Comparison of ENCODE assay signal across 21 mouse cellular contexts in genomic region chr2:45369432-45369831, GRCm38 (mm10).
A peak's percentile ranks its signal among the peaks of the same experiment; 100 is the strongest.
DNase-seq lines count a peak whose midpoint lies in the region; ATAC-seq lines count a peak whose summit lies in the region.
"Had no signal": no experiment of that assay in that cellular context is flagged by ENCODE, and none has a peak within 500 bp of the region (broad histone marks: within the 10 kb centered on the region; RNA-seq: fewer than 3 reads in every experiment).

No protein-coding gene starts in this region.

- DNase-seq in forebrain, embryonic 11.5 days (ENCODE audit: low spot score) = no peak
- no peak for DNase-seq in kidney, postnatal 4 days
- DNase-seq: adrenal gland, adult 8-10 months; adrenal gland, postnatal 25 days; cerebellum, adult 11 months; cerebellum, adult 2 months; cerebellum, adult 9-11 months; cerebellum, postnatal 25 days; gastrocnemius, postnatal 10 days; gastrocnemius, postnatal 36 days had no signal

- no peak overlapping the region for H3K4me2 ChIP-seq in forebrain, embryonic 13.5 days
- no peak overlapping the region for H3K4me2 ChIP-seq in forebrain, embryonic 12.5 days
- no peak overlapping the region for H3K4me2 ChIP-seq in forebrain, embryonic 16.5 days (ENCODE audit: low read length)
- H3K4me2 ChIP-seq in forebrain, embryonic 11.5 days (ENCODE audit: low read depth, low read length, severe bottlenecking) = no peak overlapping the region
- no peak overlapping the region for H3K4me2 ChIP-seq in kidney, embryonic 16.5 days (replicated peaks; ENCODE audit: low read depth, low read length)
- H3K4me2 ChIP-seq: embryonic facial prominence, embryonic 12.5 days; embryonic facial prominence, embryonic 15.5 days; heart, embryonic 11.5 days; hindbrain, embryonic 12.5 days; hindbrain, embryonic 15.5 days had no signal

- no peaks in the 10 kb centered on the region for H3K36me3 ChIP-seq in forebrain, embryonic 13.5 days (ENCODE audit: poor library complexity, severe bottlenecking)
- no peaks in the 10 kb centered on the region for H3K36me3 ChIP-seq in forebrain, embryonic 12.5 days (replicated peaks)
- no peaks in the 10 kb centered on the region for H3K36me3 ChIP-seq in forebrain, embryonic 16.5 days (ENCODE audit: control insufficient read depth, insufficient read depth)
- H3K36me3 ChIP-seq in forebrain, embryonic 11.5 days (ENCODE audit: control insufficient read depth, insufficient read depth, low read length) = no peaks in the 10 kb centered on the region
- H3K36me3 ChIP-seq in kidney, embryonic 16.5 days (ENCODE audit: insufficient read depth, low read length) = no peaks in the 10 kb centered on the region
- H3K36me3 ChIP-seq: embryonic facial prominence, embryonic 12.5 days; embryonic facial prominence, embryonic 15.5 days; hindbrain, embryonic 12.5 days; hindbrain, embryonic 15.5 days had no signal

- 0 out of 2 replicates have a peak overlapping the region, but pooled peaks have one; percentile 0 for H3K27ac ChIP-seq in forebrain, embryonic 13.5 days
- H3K27ac ChIP-seq in forebrain, embryonic 12.5 days = no peak overlapping the region
- H3K27ac ChIP-seq in forebrain, embryonic 16.5 days (ENCODE audit: low read length) = no peak overlapping the region
- H3K27ac ChIP-seq in forebrain, embryonic 11.5 days (ENCODE audit: low read depth, low read length) = no peak overlapping the region
- H3K27ac ChIP-seq in kidney, embryonic 16.5 days (ENCODE audit: low read length) = peak overlapping the region; percentile 71
- H3K27ac ChIP-seq: embryonic facial prominence, embryonic 12.5 days; embryonic facial prominence, embryonic 15.5 days; hindbrain, embryonic 12.5 days; hindbrain, embryonic 15.5 days had no signal

- H3K9me3 ChIP-seq in forebrain, embryonic 13.5 days (replicated peaks) = no peaks in the 10 kb centered on the region
- no peaks in the 10 kb centered on the region for H3K9me3 ChIP-seq in forebrain, embryonic 12.5 days
- no peaks in the 10 kb centered on the region for H3K9me3 ChIP-seq in forebrain, embryonic 16.5 days (ENCODE audit: control insufficient read depth, low read length)
- H3K9me3 ChIP-seq in forebrain, embryonic 11.5 days (ENCODE audit: control insufficient read depth, low read length) = no peaks in the 10 kb centered on the region
- H3K9me3 ChIP-seq in kidney, embryonic 16.5 days (ENCODE audit: low read length) = 0 out of 2 replicates have a peak, but pooled peaks cover 2% of the 10 kb centered on the region
- H3K9me3 ChIP-seq: embryonic facial prominence, embryonic 12.5 days; embryonic facial prominence, embryonic 15.5 days; hindbrain, embryonic 12.5 days; hindbrain, embryonic 15.5 days had no signal

- H3K4me1 ChIP-seq in forebrain, embryonic 13.5 days = peaks cover 7% of the 10 kb centered on the region; the same call in 1 of the 2 replicates
- no peaks in the 10 kb centered on the region for H3K4me1 ChIP-seq in forebrain, embryonic 12.5 days
- H3K4me1 ChIP-seq in forebrain, embryonic 16.5 days (replicated peaks; ENCODE audit: control insufficient read depth, insufficient read depth, low read length) = peaks cover 2% of the 10 kb centered on the region; the same call in 1 of the 2 replicates
- H3K4me1 ChIP-seq in forebrain, embryonic 11.5 days (replicated peaks; ENCODE audit: control insufficient read depth, insufficient read depth, low read length) = no peaks in the 10 kb centered on the region
- 0 out of 2 replicates have a peak, but pooled peaks cover 2% of the 10 kb centered on the region for H3K4me1 ChIP-seq in kidney, embryonic 16.5 days (ENCODE audit: insufficient read depth, low read length)
- H3K4me1 ChIP-seq: embryonic facial prominence, embryonic 15.5 days; hindbrain, embryonic 12.5 days; hindbrain, embryonic 15.5 days had no signal

- no peak overlapping the region for H3K4me3 ChIP-seq in forebrain, embryonic 13.5 days
- H3K4me3 ChIP-seq in forebrain, embryonic 12.5 days (replicated peaks) = no peak overlapping the region
- no peak overlapping the region for H3K4me3 ChIP-seq in forebrain, embryonic 16.5 days (replicated peaks; ENCODE audit: low read length)
- H3K4me3 ChIP-seq in forebrain, embryonic 11.5 days (ENCODE audit: low read depth, low read length) = no peak overlapping the region
- H3K4me3 ChIP-seq in kidney, embryonic 16.5 days (ENCODE audit: low read length) = no peak overlapping the region
- H3K4me3 ChIP-seq: embryonic facial prominence, embryonic 12.5 days; embryonic facial prominence, embryonic 15.5 days; hindbrain, embryonic 12.5 days; hindbrain, embryonic 15.5 days had no signal

- 0 out of 2 replicates have a peak, but pooled peaks have one; percentile 36 for ATAC-seq in forebrain, embryonic 13.5 days
- no peak for ATAC-seq in forebrain, embryonic 12.5 days (ENCODE audit: low FRiP score)
- peak; percentile 33; the same call in 1 of the 2 replicates for ATAC-seq in forebrain, embryonic 16.5 days
- no peak for ATAC-seq in forebrain, embryonic 11.5 days (replicated peaks; ENCODE audit: low FRiP score)
- no peak for ATAC-seq in kidney, embryonic 16.5 days (ENCODE audit: low FRiP score, low TSS enrichment)
- ATAC-seq: activated CD4-positive, CD25-positive, alpha-beta regulatory T cell, adult 4 months; intestine, postnatal 0 days had no signal

- WGBS in forebrain, embryonic 13.5 days = 55% methylated on average over 4 of the region's 4 CpGs
- 66% methylated on average over 4 of the region's 4 CpGs for whole genome bisulfite sequencing in forebrain, embryonic 12.5 days
- WGBS in forebrain, embryonic 16.5 days = 37% methylated on average over 4 of the region's 4 CpGs
- WGBS in forebrain, embryonic 11.5 days = 80% methylated on average over 4 of the region's 4 CpGs
- WGBS in kidney, embryonic 16.5 days = 62% methylated on average over 4 of the region's 4 CpGs

- H3K9ac ChIP-seq in forebrain, embryonic 13.5 days = no peak overlapping the region
- no peak overlapping the region for H3K9ac ChIP-seq in forebrain, embryonic 12.5 days
- H3K9ac ChIP-seq in forebrain, embryonic 16.5 days (replicated peaks; ENCODE audit: low read depth, low read length) = no peak overlapping the region
- H3K9ac ChIP-seq in forebrain, embryonic 11.5 days (ENCODE audit: low read length) = no peak overlapping the region
- no peak overlapping the region for H3K9ac ChIP-seq in kidney, embryonic 16.5 days (replicated peaks; ENCODE audit: low read length)
- H3K9ac ChIP-seq: embryonic facial prominence, embryonic 12.5 days; embryonic facial prominence, embryonic 15.5 days; hindbrain, embryonic 12.5 days; hindbrain, embryonic 15.5 days had no signal

- no peaks in the 10 kb centered on the region for H3K27me3 ChIP-seq in forebrain, embryonic 13.5 days
- H3K27me3 ChIP-seq in forebrain, embryonic 12.5 days = no peaks in the 10 kb centered on the region
- no peaks in the 10 kb centered on the region for H3K27me3 ChIP-seq in forebrain, embryonic 16.5 days (replicated peaks; ENCODE audit: control insufficient read depth, insufficient read depth, low read length)
- no peaks in the 10 kb centered on the region for H3K27me3 ChIP-seq in forebrain, embryonic 11.5 days (ENCODE audit: control insufficient read depth, insufficient read depth, low read length)
- H3K27me3 ChIP-seq in kidney, embryonic 16.5 days (ENCODE audit: insufficient read depth, low read length) = no peaks in the 10 kb centered on the region
- H3K27me3 ChIP-seq: embryonic facial prominence, embryonic 12.5 days; embryonic facial prominence, embryonic 15.5 days; hindbrain, embryonic 12.5 days; hindbrain, embryonic 15.5 days had no signal

Comparison
In these comparisons a context has a peak if more than half of its experiments do, and no peak if none do; other contexts are left out.
1. ATAC-seq: peak in forebrain, embryonic 13.5 days (single experiment) and forebrain, embryonic 16.5 days (single experiment); none in forebrain, embryonic 12.5 days (single experiment), forebrain, embryonic 11.5 days (single experiment) and kidney, embryonic 16.5 days (single experiment).
2. H3K27ac ChIP-seq: peak in forebrain, embryonic 13.5 days (single experiment) and kidney, embryonic 16.5 days (single experiment); none in forebrain, embryonic 12.5 days (single experiment), forebrain, embryonic 16.5 days (single experiment) and forebrain, embryonic 11.5 days (single experiment).